Mouse (Mus musculus) thymus, adult 18-20 months (tissue): ENCODE results near the gene Rabif.
A peak's percentile ranks its signal among the peaks of the same experiment; 100 is the strongest.
"Not testable (repeated sequence)": the region's sequence is repeated elsewhere in the genome, so short reads cannot be mapped to it uniquely, and the experiment has no call there.

ENCODE experiments used
- DNase-seq, 2 experiments: peaks; one replicate each; pipeline ENCODE4 v3.0.0; 2022; ENCODE audit warnings: mixed read lengths in 2 of 2

The Rabif gene

DNA sequence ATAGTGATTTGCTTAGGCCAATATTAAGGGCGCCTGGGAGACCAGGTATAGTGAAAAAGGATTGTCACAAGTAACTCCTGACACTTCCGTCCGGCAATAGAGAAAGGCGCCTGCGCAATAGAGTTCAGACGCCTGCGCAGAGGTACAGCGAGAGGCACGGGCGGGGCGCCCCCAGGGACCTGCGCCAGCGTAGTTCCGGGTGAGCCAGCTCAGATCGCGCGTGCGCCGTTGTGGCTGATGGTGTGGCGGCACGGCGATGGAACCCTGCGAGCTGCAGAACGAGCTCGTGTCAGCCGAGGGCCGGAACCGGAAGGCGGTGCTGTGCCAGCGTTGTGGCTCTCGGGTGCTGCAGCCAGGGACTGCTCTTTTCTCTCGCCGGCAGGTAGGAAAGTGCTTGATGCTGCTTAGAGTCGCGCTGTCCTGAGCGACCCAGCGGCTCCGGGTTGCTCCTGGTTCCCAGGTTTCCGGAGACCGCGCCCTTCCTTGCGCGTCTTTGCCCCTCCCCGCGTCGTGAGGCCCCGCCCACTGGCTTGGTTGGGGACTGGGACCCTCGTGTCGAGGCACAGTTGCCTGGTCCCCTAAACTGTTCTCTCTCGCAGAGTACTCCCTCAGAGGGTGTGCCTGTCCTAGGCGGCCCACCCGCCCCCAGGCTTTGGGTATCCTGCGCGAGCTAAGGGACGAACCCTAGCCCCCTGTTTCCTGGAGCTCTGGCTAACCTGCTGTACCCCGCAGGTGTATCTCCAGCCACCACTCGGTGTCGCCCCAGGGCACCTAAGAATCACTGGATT is at the start of gene Rabif:
TSS of gene Rabif (plus strand) at position 221 of the 788 bp plus-strand sequence.
- DNase-seq: peak; percentile 99

DNA sequence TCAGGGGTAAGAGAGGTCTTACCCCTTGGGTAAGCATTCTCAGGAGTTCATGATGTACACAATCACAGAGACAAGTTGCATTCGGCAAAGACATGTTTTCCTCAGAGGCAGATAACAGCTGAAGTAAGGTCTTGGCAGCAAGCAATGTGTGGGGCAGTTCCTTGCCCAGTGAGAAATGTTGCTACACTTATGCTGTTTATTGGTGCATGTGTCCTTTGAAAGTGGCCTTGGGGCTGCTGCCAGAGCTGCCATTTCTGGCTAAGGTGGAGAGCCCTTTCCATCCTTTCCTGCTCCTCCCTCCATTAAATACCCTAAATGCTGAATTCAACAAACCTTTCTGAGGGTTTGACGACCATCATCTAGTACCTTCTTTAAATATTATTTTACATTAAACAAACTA is 49.0 kb upstream of the Rabif start:
- no peak for DNase-seq

DNA sequence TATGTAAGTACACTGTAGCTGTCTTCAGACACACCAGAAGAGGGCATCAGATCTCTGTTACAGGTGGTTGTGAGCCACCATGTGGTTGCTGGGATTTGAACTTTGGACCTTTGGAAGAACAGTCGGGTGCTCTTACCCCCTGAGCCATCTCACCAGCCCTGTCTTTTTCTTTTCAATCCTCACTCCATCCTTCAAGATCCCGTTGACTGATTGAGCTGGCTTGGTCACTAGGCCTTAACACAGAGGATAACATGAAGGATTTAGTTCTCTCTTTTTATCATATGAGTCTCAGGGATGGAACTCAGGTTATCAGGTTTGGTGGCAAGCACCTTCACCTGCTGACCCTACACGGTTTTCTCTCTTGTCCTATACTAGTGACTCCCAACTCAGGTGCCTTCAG is 45.9 kb upstream of the Rabif start:
- DNase-seq: not testable (repeated sequence)

DNA sequence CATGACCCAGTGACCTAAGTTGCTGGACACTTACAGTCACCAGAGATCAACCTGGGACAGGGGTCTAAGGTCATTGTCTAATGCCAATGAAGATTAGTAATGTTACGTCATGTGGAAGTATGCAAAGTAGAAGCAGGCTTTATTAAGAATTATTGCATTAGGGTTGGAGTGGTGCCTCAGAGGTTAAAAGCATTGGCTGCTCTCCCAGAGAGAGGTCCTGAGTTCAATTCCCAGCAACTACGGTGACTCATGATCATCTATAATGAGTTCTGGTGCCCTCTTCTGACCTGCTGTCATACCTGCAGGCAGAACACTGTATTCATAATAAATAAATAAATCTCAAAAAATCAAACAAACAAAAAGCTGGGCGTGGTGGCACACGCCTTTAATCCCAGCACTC is 44.2 kb upstream of the Rabif start:
- no peak for DNase-seq

DNA sequence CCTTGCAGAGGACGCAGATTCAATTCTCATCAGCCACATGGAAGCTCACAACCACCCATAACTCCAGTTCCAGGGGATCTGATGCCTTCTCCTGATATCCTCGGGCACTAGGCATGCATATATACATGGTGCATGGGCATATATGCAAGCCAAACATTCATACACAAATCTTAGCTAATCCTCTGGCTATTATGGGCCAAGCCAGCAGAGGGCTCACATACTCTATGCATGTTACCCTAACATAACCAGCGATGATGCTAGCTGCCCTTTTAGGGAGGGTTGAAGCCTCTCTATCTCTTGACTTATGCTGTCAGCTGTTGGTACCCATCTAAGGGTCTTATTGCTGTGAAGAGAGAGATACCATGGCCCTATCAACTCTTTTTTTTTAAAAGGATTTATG is 43.5 kb upstream of the Rabif start:
- peak in 1 of 2 experiments; percentile 17 for DNase-seq

DNA sequence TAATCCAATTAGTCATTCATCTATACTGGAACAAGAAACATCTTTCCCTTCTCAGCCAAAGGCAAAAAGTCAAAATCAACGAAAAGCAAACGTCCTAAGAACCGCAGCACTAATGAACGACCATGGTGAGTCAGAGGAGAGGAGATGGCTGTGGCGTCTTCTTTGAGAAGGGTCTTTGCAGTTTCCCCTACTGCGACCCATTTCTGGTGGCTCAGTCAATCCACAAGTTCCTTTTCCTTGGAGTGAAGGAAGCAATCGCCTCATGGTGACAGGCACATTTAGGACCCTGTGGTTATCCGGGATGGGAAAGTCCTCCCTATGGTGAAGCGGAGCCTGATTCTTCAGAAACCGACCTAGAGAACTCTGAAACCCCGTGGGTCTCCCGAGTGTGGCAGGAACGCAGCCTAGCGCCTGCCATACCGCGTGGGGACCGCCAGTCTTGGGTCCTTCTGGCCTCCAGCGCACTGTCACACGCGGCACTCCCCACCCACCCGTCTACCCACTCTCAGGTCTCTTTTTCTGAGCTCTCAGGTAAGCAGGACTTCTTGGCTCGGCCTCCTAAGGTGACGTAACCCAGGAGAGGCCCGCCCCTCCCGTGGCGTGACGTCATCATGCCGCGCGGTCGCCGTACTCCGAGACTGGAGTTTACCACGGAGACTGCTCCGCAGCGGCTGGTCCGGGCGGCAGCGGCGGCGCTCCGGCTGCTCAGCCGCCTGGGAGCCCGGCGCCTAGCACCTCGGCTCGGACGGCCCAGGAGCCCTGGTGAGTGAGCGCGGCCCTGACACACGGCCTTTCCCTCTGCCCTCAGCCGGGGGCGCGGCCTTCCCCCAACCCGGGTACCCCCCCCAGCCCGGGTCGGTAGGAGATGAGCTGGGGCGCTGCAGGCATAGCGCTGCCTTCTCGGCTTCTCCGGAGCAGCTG is 39.3 kb upstream of the Rabif start, which contains the start of gene Klhl12:
TSS of gene Klhl12 (plus strand) at position 628 of the 921 bp plus-strand sequence.
- peak; percentile 91 to 93 for DNase-seq

DNA sequence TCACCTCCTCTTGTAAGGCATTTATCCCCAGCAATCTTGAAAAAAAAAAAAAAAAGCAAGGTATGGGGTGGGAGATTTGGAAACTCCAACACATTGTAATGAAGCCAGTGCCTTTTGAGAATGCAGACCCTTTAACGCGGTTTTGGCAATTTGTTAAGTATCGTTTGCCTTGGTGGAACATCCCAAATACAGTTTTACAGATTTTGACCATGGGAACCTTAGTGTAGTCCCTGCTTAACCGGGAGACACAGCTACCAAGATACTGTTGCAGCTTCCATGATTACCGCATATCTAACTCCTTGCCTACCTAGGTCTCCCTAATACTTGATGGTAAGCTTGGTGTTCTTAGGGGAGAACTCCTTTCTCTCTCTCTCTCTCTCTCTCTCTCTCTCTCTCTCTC is 38.4 kb upstream of the Rabif start:
- no peak for DNase-seq

DNA sequence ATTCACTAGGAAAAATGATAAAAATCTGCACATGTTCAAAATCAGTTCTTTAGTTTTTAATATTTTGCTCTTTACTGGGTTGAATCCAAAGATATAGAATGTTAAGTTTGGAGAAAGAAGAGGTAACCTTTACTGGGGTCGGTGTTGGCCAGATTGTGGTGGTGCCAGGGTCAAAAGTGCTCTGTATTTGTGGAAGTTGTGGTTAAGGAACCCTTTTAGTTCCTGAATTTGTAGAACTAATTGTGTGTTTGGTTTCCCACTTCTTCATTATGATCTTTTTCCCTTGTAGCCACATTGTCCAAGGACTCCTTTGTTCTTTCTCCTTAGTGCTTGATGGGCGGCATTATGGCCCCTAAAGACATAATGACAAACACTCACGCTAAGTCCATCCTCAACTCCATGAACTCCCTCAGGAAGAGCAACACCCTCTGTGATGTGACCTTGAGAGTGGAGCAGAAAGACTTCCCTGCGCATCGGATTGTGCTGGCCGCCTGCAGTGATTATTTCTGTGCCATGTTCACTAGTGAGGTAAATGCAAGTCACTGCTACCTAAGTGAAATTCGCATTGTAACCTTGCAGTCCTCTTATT is 36.2 kb upstream of the Rabif start:
- DNase-seq: no peak

DNA sequence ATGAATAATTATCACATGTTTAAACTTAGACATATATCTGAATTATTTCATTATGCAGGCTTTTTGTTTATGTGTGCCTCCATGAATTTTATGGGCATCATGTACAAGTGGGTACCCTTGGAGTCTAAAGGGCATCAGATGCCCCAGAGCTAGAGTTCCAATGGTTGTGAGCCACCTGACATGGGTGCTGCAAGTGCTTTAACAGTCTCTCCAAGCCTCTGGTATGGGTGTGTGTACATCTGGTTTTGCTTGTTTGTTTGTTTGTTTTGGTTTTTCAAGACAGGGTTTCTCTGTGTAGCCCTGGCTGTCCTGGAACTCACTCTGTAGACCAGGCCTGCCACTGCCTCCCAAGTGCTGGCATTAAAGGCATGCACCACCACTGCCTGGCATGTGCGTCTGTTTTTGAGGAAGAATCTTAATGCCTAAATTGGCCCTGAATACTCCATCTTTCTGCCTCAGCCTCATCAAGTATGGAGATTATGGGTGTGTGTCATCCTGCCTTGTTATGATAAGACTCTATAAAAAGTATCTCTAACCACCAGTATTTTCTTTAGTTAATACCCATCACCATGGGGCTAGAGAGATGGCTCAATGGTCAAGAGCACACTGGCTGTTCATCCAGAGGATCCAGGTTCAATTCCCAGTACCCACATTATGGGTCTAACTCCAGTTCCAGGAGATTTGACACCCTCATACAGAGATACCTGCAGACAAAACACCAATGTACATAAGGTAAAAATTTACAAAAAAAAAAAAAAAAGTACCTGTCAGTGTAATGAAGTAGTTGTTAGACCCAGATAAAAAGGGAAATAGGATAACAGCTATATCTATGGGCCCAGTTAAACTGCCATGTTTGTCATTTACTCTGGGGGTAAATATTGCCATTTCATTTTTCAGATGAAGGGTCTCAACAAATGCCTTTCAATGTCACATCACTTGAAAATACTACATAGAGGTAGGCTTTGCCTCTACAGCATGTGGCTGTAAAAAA is 33.9 kb upstream of the Rabif start:
- no peak for DNase-seq

DNA sequence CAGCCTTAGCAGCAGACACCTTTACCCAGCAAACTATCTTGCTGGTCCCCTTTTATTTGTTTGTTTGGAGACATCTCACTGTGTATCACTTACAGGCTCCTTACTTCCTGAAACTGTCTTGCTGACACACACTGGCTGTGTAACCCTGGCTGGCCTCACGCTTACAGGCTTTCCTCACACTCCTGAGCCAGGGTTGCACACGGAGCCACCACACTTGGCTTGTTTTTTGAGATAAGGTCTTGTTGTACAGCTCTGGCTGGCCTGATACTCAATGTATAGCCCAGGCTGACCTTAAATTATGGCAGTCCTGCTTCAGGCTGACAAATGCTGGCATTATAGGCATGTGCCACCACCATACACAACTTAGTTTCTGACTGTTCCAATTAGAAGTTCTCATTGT is 9.8 kb upstream of the Rabif start:
- DNase-seq: no peak

DNA sequence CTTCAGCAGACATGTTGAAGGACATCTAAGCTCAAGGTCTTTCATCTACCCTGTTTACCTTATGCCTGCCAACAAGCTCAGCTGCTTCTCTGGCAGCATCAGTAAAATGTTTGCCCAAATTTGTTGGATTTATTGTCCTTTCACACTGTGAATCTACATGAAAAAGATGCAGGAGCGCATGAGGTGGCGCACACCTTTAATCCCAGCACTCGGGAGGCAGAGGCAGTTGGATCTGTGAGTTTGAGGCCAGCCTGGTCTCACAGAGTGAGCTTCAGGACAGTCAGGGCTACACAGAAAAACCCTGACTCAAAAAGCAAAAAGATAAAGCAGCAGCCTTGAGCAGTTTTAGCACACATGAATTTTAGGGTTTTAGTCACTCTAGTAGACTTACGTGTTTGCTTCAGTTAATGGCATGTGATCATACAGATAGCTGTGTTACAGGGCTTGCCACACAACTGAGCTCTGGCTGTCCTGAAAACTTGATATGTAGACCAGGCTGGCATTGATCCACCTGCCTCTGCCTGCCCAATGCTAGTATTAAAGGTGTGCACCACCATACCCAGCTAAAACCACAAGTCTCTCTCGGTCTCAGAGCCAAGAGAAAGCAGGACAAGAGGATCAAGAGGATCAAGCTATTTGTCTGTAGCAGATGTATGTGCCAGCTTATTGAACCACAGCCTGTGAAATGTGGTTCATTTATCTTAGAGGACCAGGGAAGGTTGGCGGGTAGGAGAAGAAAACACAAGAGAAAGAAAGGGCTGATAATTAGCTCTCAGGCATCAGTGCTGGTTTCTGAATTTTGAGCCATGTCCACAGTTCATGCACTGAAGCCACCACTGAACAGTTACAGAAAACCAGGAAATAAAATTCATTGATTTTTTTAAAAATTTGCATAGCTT is 3.3 kb upstream of the Rabif start:
- no peak for DNase-seq

DNA sequence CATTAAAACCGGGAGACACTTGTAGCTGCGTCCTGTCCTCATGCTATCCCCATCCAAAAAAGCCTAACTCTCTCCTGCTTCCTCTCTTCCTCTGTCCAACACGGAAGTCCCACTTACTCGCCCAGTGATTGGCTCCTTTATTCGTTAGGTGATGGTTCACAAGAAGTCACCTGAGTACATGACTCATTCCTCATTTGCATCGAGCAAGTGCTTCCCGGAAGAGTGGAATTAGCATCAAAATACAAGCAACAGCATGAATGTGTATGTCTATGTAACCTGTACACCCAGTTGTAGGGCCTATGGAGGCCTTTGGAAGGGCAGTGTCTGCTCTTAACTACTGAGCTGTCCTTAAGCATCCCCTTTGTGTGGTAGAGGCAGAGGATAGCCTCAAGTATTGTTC is 2.2 kb upstream of the Rabif start:
- no peak for DNase-seq

DNA sequence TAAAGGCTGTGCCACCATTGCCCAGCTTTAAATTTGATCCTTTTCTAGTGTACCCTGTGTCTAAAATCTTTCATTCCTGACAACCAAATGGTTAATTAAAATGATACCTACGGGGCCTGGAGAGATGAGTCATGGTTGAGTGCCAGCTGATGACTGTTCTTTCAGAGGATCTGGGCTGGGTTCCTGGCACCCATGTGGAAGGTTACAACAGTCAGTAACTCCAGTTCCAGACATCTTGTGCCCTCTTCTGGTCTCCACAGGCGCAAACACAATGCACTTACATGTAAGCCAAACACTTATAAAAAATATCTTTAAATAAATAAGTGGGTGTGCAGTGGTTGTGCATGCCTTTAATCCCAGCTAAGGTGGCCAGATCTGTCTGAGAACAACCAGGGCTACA is 952 bp upstream of the Rabif start:
- DNase-seq: no peak

DNA sequence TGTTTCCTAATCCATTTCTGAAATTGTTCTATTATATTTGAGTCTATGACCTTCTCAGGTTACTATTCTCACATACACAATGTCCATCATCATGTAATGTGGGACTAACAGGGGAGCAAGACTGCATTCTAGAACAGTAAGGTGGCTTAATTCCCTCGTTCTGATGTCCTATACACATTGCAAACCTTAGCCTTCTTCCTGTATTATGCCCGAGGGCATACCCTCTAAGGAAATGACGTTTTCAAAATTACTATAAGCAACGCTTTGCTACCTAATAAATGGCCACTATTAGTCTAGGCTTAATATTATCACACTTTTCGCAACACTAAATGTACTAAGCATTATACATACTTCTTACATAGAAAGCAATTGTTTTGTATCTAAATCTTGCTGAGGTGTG is 492 bp upstream of the Rabif start:
- no peak for DNase-seq

DNA sequence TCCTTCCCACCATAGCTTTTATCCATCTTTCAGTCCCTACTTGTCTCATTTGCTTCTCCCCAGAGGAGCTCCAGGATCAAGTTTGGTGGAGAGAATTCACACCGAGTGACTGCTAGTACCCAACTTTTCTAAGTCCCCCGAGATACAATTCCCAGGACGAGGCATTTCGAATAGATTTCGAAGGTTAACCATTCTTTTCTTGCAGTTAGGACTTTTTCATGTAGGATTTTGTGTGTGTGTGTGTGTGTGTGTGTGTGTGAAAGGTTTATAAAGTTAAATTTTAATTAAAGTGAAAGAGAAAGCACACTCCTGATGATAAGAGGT is 730 bp downstream of the Rabif start:
- DNase-seq: no peak

DNA sequence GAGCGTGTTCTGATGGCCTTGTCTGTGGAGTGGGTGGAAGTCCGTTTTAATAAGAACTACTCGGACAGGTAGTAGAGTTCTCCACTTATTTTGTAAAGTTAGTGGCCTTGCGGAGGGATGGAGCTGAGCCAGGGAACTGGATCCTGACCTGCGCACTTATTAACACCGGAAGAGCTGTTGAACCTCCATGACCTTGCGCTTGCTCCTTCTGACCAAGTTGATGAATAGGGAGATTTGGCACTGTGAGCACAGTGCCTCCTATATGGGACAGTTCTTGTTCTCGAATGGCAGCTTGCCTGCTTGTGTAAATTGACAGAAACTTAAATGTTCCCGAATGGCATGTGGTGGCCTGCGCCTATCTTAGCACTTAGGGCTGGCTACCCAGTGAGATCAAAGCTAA is 1.5 kb downstream of the Rabif start:
- DNase-seq: no peak

DNA sequence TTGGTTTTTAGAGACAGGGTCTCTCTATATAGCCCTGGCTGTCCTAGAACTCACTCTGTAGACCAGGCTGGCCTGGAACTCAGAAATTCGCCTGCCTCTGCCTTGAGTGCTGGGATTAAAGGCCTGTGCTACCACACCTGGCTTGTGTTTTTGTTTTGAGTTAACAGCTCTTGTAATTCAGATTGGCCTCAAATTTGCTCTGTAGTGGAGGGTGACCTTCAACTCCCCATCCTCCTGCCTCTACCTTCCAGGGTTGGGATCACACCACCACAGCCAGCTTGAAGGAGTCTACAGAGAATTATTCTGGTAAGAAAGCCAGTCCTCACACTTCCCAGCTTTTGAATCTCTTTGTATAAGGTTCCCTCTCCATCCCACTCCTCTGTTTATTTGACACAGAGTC is 6.5 kb downstream of the Rabif start:
- DNase-seq: no peak

DNA sequence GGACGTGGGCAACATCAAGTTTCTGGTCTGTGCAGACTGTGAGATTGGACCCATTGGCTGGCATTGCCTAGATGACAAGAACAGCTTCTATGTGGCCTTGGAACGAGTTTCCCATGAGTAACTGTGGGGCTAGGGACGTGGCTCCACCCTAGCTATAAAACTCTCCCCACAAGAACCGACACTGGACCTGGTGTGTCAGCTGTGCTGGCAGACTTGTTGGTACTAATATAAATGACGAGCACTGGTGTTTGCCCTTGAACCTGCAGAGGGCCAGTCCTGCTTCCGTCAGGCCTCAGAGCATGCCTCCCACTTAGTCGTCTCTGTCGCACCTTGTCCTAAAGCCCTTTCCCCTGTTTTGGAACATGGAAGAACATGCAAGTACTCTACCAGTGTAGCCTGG is 11.8 kb downstream of the Rabif start:
- no peak for DNase-seq

DNA sequence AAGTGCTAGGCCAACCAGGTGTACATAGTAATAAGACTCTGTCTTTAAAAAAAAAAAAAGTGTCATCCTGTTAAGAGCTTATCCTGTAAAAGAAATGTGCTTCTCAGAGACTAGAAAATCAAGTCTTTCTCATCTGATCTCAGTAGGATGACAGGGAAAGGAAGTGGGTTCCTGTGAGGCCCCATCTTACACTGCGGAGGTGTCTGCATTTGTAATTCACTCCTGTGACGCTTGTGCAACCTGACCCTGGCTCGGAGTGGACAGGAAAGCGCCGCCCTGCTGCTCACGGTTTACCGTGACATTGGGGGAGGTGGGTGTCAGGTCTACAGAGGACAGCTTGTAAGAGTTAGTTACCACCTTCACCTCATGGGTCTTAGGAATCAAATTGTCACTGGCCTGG is 15.6 kb downstream of the Rabif start:
- peak; percentile 7 to 43 for DNase-seq

DNA sequence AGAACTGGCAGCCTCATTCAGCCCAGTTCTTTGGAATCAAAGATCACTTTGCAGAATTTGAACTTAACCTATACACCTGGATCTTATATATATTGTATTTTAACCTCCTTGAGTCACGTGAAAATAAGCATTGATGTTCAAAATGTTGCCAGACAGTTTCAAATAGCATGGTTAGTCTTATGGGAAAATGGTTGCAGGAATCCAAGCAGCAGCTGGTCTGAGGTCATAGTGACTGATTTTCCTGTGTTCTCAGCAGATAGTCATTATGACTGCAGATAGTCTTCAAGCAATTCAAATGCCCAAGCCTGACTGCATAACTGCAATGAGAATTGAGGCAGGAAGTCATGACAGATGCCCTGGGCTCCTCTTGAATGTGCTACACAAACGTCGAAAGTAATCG is 17.7 kb downstream of the Rabif start:
- no peak for DNase-seq

DNA sequence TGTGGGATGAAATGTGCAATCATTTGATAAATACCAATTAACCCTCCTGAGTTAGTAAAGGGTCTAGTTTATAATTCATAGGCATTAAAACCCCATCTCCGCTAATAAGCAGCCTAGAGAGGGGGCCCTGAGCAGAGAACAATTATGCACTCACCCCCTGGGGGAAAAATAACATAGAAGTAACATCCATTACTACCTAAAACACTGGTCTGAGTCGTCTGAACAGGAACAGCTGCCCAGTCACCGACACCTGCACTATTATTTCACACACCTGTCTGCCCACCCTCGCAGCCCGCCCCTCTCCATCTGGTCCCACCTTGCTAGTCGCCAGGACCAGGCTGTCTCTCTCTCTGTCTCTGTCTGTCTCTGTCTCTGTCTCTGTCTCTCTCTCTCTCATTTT is 18.1 kb downstream of the Rabif start:
- no peak for DNase-seq
